Mouse (Mus musculus) liver, adult 2 months (tissue): ENCODE measurements around the gene Gm26620.

Experiments used
- CTCF ChIP-seq: fragments of 200-500 bp; IDR thresholded peaks from 2 replicates; pipeline ENCODE4 v1.5.1; 2011; ENCODE audit warnings: low read depth, low read length, control low read depth
- POLR2A ChIP-seq: fragments of 200-500 bp; IDR thresholded peaks from 2 replicates; pipeline ENCODE4 v1.6.1; 2011; ENCODE audit warnings: low read length, control low read depth; ENCODE audit not compliant: insufficient read depth; ENCODE audit errors: extremely low read depth

GRCm38 (mm10) chr1:170886044-170886458, 1.2 kb downstream of the Gm26620 start:
- TF ChIP-seq CTCF (no peak), POLR2A (no peak)
